In genomic region chr11:18749265-18750079, GRCm38 (mm10) we compare ENCODE assay signal across 9 mouse cellular contexts.
A peak's percentile ranks its signal among the peaks of the same experiment; 100 is the strongest.
DNase-seq lines count a peak whose midpoint lies in the region; ATAC-seq and TF ChIP-seq lines count a peak whose summit lies in the region.
"Had no signal": no experiment of that assay in that cellular context is flagged by ENCODE, and none has a peak within 500 bp of the region (broad histone marks: within the 10 kb centered on the region; RNA-seq: fewer than 3 reads in every experiment).

No protein-coding gene starts in this region.

- peak; percentile 43; the same call in 1 of the 2 replicates for ATAC-seq in liver, embryonic 14.5 days (ENCODE audit: insufficient read depth)
- no peak for ATAC-seq in stomach, embryonic 15.5 days (ENCODE audit: insufficient read depth, low FRiP score, low read depth)
- ATAC-seq in megakaryocyte, adult 5-6 weeks (ENCODE audit: poor library complexity, severe bottlenecking), result no peak

- no peaks in the 10 kb centered on the region for H3K9me3 ChIP-seq in liver, embryonic 14.5 days (ENCODE audit: control insufficient read depth, low read length)
- H3K9me3 ChIP-seq in stomach, embryonic 15.5 days, result no peaks in the 10 kb centered on the region

- TF ChIP-seq EP300 in liver, embryonic 14.5 days (IDR thresholded peaks at IDR 0.05; ENCODE audit: low read depth), result no peak

- 48% methylated on average over 9 of the region's 9 CpGs for WGBS in liver, embryonic 14.5 days (ENCODE audit: insufficient replicate concordance)
- WGBS in stomach, embryonic 15.5 days, result 23% methylated on average over 9 of the region's 9 CpGs

- H3K4me2 ChIP-seq in liver, embryonic 14.5 days (ENCODE audit: low read depth), result no peak overlapping the region
- H3K4me2 ChIP-seq in stomach, embryonic 15.5 days, result peak overlapping the region; percentile 23

- no peak overlapping the region for H3K9ac ChIP-seq in liver, embryonic 14.5 days (replicated peaks)
- no peak overlapping the region for H3K9ac ChIP-seq in stomach, embryonic 15.5 days

- H3K36me3 ChIP-seq in liver, embryonic 14.5 days (replicated peaks; ENCODE audit: control insufficient read depth, insufficient read depth, low read depth), result no peaks in the 10 kb centered on the region
- no peaks in the 10 kb centered on the region for H3K36me3 ChIP-seq in stomach, embryonic 15.5 days

- H3K27me3 ChIP-seq in liver, embryonic 14.5 days (ENCODE audit: control insufficient read depth, insufficient read depth, low read length), result no peaks in the 10 kb centered on the region
- H3K27me3 ChIP-seq in stomach, embryonic 15.5 days (replicated peaks), result no peaks in the 10 kb centered on the region

- H3K27ac ChIP-seq in liver, embryonic 14.5 days, result no peak overlapping the region
- H3K27ac ChIP-seq in stomach, embryonic 15.5 days, result peak overlapping the region; percentile 90

- H3K4me3 ChIP-seq in liver, embryonic 14.5 days (ENCODE audit: insufficient read depth in 1 of 2, low read depth in 2 of 2, low read length in 2 of 2), result no peak overlapping the region
- 0 out of 2 replicates have a peak overlapping the region, but pooled peaks have one; percentile 1 for H3K4me3 ChIP-seq in stomach, embryonic 15.5 days (replicated peaks)

- intact Hi-C loops in left cerebral cortex, postnatal 4 days (cut with DNase I), result no loop called here
- intact Hi-C loops in left cerebral cortex, postnatal 14 days (cut with DNase I), result loop anchor here (5.0 kb wide), 2 partner anchors 123 to 273 kb away; no protein-coding TSS in a partner anchor

- DNase-seq in left cerebral cortex, postnatal 4 days, result peak; percentile 56
- DNase-seq in left cerebral cortex, postnatal 14 days (ENCODE audit: low spot score in 2 of 2), result no peak
- DNase-seq in fibroblast of lung, adult 2 months (ENCODE audit: low read depth), result peak; percentile 23
- DNase-seq in liver, embryonic 14.5 days (ENCODE audit: low read depth in 3 of 3, low spot score in 3 of 3), result no peak
- DNase-seq in urinary bladder, adult 18-20 months (ENCODE audit: low spot score in 2 of 2), result no peak
- DNase-seq: adrenal gland, postnatal 25 days; thymus, postnatal 36 days had no signal

- TF ChIP-seq CTCF in liver, embryonic 14.5 days (IDR thresholded peaks at IDR 0.05; ENCODE audit: low read depth), result no peak

- H3K4me1 ChIP-seq in liver, embryonic 14.5 days (replicated peaks; ENCODE audit: control insufficient read depth in 2 of 2, insufficient read depth in 2 of 2, low read length in 1 of 2), result peaks cover 9 to 34% of the 10 kb centered on the region in 2 experiments
- H3K4me1 ChIP-seq in stomach, embryonic 15.5 days, result peaks cover 32% of the 10 kb centered on the region; the same call in 1 of the 2 replicates

Comparison
In these comparisons a context has a peak if more than half of its experiments do, and no peak if none do; other contexts are left out.
1. DNase-seq: peak in left cerebral cortex, postnatal 4 days (single experiment) and fibroblast of lung, adult 2 months (single experiment); none in left cerebral cortex, postnatal 14 days (0 of 2), liver, embryonic 14.5 days (0 of 3) and urinary bladder, adult 18-20 months (0 of 2).